Mouse (Mus musculus) right cerebral cortex, postnatal 4 days (tissue): ENCODE data around the gene Rmnd5b.
"Not testable (repeated sequence)": the region's sequence is repeated elsewhere in the genome, so short reads cannot be mapped to it uniquely, and the experiment has no call there.

Experiments used
- DNase-seq: peaks from one replicate; pipeline ENCODE4 v3.0.0-alpha.2; 2022

The Rmnd5b gene

DNA sequence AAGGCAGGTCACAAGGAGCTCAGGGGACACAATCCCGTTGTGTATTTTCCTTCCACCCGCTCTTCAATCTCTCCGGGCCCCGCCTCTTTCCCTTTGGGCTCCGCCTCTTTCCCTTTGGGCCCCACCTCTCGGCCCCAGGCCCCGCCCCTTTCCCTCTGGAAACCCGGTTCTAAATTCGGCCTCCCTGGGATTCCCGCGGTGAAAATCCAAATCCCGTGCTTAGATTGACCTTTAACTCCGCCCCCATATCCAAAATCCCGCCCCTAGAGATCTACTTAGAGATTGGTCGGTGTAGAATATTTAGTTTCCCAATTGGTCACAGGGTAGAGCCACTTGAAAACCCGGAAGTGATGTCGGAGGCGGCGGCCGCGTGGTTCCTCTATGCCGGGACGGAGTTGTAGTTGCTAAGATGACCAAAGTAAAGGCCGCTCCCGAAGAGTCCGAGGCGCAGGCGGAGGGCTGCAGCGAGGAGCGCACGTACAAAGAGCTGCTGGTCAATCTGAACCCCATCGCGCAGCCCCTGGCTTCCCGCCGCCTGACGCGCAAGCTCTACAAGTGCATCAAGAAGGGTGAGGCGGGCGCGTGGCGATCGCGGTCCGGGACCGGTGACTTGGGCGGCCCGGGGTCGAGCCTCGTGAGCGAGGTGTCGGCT is 16.2 kb downstream of the Rmnd5b start, which contains the start of gene Nhp2:
Nhp2 (plus strand) TSS at position 327 of the 652 bp plus-strand sequence.
- peak; percentile 86 for DNase-seq

DNA sequence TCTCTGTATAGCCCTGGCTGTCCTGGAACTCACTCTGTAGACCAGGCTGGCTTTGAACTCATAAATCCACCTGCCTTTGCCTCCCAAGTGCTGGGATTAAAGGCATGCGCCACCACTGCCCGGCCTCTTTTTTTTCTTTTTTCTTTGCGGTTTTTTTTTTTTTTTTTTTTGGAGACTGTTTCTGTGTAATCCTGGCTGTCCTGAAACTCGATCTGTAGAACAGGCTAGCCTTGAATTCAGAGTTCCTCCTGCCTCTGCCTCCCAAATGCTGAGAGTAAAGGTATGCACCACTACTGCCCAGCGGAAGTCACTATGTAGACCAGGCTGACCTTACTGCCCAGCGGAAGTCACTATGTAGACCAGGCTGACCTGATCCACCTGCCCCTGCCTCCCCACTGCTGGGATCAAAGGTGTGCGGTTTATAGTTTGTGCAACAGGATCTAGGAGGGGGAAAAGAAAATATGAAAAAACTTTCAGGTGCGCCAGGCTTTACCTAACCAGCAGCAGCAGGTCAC is 16.7 kb downstream of the Rmnd5b start:
- DNase-seq, result no peak

DNA sequence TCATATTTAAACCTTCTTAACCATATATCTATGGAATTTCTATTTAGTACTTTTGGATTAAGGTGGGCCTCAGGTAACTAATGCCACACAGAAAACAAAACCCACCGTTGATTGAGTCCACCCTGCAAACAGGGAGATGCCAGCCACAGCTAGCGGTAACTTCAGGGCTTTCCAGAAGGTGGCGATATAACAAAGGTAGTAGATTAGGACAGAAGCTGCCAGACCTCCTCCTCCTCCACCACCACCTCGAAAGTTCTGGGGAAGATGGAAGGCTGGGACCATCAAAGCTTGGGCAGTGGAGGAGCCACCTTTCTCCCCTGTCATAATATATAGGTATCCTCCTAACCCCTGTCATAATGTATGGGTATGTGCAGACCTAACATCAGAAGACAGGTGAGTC is 18.0 kb downstream of the Rmnd5b start:
- peak; percentile 48 for DNase-seq

DNA sequence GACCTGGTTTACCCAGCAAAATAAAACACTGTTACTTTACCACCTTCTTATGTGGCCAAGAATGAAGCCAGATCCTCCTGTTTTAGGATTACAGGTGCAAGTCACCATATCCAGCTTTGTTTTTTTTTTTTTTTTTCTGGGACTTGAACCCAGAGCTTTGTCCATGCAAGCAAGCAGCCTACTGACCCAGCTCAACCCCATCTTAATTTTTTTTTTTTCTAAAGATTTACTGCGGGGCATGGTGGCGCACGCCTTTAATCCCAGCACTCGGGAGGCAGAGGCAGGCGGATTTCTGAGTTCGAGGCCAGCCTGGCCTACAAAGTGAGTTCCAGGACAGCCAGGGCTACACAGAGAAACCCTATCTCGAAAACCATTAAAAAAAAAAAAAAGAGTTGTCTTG is 19.6 kb downstream of the Rmnd5b start:
- DNase-seq, result not testable (repeated sequence)

DNA sequence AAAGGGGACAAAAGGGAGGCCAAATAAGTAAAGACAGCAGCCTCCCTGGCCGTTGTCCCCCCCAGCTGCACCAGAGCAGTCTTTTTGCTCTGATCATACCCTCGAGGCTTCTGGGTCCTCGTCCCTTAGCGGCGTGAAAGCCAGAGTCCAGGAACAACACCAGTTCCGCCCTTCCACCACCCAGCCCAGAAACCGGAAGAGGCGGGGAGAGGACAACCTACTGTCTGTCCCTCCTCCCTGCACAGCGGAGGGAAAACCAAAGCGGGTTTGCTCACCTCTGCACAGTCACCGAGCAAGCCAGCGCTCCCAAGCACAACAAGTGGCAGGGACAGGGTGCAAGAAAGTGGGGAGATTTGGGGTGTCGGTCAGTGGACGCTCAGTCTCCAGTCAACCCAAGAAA is 20.1 kb downstream of the Rmnd5b start:
- DNase-seq, result no peak

DNA sequence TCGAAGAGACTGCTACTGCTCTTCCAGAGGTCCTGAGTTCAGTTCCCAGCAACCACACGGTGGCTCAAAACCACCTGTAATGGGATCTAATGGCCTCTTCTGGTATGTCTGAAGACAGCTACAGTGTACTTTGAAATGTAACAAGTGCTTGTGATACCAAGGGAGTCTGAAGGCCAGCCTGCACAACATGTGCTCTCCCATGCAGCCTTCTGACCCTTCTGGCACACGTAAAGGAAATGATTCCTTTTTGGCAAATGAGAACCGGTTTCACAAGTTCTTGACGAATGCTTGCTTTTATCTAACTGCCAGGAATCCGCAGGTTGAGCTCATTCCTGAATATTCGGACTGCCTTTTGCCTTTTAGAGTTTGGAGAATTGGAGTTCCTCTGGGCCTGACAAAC is 20.6 kb downstream of the Rmnd5b start:
- no peak for DNase-seq

DNA sequence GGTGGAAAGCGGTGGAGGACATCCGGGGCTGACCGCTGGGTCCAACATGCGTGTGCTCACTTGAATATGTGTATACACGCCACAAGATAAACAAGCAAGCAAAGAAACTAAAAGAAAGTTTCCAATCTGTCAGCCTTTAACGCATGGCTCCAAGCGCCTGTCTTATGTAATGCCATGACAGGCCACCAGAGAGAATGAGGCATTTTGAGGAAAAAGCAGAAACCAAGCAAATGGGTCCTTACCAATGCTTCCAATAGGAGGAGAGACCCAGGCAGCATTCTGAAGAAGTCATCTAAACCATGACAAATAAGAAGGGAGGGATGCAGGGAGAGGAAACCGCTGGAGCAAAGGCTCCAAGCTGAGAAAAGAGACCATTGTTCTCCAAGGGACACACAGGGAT is 21.4 kb downstream of the Rmnd5b start:
- DNase-seq, result no peak

DNA sequence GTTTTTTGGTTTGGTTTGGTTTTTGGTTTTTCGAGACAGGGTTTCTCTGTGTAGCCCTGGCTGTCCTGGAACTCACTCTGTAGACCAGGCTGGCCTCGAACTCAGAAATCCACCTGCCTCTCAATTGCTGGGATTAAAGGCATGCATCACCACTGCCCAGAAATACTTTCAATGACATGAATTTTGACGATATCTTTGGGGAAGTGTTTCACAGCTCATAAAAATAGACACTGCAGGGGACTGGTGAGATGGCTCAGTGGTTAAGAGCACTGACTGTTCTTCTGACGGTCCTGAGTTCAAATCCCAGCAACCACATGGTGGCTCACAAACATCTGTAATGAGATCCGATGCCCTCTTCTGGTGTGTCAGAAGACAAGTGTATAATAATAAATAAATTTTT is 25.8 kb downstream of the Rmnd5b start:
- DNase-seq, result not testable (repeated sequence)

DNA sequence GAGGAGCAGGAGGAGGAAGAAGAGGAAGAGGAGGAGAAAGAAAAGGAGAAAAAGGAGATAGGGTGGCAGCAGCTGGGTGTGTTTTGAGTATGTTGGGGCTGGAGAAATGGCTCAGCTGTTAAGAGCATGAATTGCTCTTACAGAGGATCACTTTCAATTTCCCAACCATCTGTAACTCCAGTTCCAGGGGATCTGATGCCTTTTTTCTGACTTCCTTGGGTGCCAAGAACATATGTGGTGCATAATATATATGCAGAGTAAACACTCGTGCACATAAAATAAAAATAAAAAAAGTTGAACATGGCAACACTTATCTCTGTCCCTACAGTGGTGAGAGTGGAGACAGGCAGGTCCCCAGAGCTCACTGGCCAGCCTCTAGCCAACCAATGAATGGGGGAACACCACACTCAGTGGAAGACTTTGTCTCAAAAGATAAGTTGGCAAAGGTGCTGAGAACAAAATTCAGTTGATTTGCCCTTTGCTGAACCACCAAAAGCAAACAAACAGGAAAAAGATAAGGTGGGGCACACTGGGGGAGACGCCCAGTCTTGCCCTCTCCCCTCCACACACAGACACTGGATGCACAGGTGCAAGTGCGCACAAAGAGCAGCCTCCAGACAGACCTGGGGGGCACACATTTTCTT is 26.3 kb downstream of the Rmnd5b start:
- no peak for DNase-seq

DNA sequence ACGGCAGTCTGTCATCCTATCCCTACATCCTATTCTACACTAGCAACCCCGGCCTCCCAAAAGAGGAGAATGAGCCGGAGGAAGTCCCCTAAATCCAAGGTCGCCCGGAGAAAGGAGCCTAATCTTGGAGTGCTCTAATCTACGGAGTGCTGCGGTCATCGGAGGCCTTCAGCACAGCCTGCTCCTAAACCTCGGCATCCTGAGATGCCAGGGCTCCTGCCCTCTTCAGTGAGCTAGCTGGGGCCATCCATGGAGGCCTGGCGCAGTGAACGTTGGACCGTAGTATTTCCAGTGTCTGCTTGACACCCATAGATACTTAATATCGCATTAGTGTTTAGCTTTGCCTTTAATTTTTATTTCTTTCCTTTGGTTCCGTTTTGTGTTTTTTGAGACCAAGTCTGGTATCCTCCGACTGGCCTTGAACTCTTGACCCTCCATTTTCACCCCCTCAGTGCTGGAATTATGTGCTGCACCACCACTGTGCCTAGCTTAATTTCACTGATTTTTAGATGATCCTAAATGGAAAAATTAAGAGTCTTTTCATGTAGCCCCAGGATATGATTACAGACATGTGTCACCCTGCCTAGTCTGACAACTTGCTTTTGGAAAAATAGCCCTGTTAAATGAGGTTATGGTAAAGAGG is 28.5 kb downstream of the Rmnd5b start:
- DNase-seq, result no peak

DNA sequence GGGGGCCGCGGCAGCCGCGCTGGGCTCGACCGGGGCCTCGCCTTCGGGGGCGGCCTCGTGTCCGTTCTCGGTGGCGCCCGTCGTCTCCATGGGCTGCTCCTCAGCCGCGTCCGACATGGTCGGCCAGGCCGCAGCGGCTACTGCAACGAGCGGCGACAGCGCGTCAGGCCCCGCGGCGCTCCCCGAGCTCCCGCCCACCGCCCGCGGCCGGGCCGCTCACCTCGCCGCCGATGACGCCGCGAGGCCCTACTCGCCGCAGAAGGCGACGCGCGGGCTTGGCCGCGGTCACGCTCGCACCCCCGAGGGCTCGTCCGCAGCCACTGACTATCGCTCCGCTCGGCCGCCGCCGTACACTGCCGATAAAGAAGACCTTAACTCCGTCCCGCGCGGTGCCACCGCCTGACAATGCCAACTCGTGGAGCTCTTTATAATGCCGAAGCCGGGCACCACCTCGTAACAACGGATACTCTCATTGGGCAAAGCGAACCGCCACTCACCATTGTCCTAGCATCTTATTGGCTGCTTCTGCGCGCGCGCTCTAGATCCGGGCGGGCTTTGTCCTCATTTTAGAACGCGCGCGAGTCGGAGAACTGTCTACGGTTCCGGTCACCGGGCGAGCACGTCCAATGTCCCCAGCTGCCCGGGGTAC is 29.1 kb downstream of the Rmnd5b start, which contains the start of gene Hnrnpab:
Hnrnpab (minus strand) TSS at position 401 of the 649 bp plus-strand sequence.
- DNase-seq, result peak; percentile 94

DNA sequence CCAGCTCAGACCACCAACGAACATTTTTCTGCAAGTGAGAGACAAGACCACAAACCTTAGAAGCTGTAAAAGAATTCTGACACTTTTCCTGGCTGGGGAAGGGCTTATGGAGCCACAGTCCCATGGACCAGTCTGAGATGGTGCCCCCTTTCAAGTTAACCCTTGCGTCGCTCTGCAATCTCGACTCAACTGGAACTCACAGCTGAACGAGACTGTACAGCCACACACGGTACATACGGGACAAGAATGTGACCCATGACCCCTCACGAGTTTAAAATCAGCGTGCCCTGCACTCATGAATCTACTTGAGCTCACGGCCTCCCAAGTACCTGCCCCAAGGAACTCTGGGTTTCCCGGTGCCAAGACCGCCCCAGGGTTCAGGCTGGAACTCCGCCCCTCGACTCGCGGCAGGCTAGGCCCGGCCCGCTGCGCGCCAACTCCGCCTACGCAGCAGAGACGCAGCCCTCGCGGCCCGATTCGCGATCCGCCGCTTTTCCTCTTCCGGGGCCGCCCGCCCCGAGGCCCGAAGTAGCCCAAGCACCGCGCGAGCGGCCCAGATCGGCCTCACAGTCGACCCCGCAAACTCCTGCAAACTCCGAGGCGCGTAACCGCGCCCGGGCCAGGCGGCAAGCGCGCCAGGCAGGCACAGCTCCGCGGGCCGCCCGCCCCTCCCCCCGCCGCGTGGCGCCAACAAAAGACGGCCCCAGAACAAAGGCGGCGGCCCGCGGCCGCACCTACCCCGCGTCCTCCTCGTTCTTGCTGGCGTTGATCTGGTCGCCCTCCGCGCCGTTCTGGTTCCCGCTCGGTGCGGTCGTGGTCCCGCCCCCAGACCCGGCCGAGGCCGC is 29.9 kb downstream of the Rmnd5b start:
- peak; percentile 76 for DNase-seq

DNA sequence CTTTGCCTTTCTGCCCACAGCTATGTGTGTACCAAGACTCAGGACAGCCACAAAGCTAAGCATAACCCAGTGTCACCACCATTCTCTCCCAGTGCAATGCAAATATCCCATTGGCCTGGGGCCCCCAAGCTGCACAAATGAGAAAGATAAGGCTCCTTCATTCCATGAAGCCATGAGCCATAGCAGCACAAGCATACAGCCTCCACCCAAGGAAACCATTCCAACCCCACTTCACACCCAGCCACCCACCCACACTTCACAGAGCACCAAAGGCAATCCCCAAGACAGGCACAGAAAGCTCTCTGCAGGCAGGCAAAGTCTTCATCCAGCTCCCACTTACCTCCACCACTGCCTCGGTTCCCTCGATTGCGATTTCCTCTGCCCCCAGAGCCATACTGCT is 33.4 kb downstream of the Rmnd5b start:
- no peak for DNase-seq

DNA sequence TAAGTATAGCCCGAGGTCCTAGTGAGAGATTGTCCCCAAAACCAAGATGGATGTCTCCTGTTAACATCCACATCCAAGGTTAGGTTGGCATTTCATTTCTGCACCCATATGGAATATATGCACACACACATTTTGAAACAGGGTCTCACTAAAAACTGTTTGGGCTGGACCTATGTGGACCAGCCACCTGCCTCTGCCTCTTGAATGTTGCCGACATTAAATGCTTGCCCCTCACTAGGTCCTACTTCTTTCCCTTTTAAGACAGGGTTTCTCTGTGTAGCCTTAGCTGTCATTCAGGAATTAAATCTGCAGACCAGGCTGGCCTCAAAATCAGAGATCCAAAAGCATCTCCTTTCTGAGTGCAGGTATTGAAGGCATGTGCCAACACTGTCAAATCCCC is 38.1 kb downstream of the Rmnd5b start:
- DNase-seq, result no peak

DNA sequence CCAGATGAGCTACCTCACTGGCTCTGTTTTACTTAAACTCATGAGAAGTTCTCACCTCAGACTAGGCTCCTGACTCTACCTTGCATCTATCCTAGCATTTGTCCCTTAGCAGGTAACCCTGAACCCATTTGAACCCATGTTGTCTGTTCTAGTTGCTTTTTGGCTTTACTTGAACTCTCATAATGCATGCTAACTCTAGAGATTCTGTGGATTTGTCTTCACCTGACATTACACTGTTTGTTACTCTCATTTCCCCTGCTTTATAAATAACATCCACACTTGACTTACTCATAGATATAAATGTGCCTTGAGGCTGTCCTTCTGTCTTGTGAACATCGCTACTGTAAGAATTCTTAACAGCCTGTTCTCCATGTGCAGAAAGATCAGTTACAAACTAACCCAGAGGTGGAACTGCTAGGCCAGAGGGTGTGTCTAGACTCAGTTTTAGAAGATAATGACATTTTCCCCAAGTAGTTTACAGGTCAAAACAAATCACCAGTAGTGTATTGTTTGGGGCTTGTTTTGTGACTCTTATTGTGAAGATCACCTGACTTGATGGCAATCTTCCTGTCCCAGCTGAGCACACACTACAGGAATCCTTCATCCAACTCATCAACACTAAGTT is 40.1 kb downstream of the Rmnd5b start:
- no peak for DNase-seq

DNA sequence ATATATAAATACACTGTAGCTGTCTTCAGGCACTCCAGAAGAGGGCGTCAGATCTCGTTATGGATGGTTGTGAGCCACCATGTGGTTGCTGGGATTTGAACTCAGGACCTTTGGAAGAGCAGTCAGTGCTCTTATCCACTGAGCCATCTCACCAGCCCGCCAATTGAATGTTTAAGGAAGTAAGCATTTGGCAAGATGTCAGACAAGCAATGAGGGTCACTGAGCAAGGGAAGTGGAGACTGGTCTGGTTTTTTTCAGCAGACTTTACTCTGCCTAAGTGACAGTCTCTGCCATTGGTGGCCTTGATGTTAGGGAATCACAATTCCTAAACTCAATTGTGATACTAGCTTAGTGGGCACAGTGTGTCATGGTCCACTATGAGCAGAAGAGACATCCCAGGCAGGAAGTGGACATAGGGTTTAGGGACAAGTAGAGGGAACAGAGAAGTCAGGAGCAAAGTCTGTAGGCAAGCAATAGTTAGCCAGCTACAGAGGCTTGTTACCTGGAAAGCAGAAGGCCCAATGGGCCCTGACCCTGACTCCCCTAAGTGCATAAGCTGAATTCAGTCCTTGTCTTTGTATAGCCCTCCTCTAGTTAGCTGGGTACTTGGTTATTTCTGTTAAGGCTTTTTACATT is 40.9 kb downstream of the Rmnd5b start:
- DNase-seq, result no peak

DNA sequence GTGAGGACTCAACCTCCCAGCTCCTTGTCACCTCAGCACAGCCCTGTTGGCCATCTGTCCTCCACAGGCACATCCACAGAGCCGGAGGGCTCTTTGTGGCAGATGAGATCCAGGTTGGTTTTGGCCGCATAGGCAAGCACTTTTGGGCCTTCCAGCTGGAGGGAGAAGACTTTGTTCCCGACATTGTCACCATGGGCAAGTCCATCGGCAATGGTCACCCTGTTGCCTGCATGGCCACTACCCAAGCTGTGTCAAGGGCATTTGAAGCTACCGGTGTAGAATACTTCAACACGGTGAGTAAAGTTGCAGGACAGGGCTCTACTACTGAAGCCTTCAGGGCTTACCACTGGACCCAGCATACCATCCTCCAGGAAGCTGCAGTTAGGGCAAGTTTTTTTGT is 41.8 kb downstream of the Rmnd5b start:
- no peak for DNase-seq

DNA sequence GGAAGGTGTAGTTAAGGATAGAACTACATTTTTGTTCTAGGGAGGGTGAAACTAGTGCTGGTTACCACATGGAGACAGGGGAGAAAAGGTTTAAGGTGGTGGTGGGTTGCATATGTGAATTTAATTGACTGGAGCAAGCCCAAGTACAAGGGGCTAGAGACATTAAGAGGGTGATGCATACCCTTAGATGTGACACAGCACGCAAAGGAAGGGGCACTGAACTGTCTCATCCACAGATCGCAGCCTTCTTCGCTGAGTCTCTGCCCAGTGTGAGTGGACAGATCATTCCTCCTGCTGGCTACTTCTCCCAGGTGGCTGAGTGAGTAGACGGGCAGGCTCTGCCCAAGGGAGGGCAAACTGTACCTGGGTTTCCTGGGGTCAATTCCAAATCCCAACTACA is 42.3 kb downstream of the Rmnd5b start:
- DNase-seq, result no peak

DNA sequence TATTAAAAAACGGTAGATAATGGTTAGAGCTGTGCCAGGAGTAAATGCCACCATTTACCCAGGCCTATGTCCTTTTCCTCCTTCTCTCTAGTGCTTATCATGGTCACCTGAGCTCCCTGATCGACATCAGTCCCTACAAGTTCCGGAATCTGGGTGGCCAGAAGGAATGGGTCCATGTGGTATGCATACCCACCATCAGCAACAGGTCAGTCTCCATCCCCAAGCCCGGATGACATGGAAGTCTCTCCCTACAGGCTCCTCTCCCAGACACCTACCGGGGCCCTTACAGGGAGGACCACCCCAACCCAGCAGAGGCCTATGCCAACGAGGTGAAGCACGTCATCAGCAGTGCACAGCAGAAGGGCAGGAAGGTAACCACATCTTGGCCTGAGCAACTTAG is 43.8 kb downstream of the Rmnd5b start:
- no peak for DNase-seq

DNA sequence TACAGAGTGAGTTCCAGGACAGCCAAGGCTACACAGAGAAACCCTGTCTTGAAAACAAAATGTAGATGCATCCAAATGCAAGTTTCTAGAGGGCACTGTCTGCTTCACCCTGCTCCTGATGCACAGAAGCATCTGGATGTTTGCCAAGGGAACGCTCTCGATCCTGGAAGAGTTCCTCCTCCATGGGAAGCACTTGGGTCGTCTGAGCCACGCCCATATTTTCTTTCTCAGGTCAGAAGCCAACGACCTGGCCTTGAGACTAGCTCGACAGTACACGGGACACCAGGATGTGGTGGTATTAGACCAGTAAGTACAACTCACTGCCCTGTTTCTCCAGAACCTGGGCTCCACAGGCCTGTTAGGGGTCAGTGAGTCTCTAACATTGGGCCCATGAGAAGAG is 44.5 kb downstream of the Rmnd5b start:
- DNase-seq, result no peak

DNA sequence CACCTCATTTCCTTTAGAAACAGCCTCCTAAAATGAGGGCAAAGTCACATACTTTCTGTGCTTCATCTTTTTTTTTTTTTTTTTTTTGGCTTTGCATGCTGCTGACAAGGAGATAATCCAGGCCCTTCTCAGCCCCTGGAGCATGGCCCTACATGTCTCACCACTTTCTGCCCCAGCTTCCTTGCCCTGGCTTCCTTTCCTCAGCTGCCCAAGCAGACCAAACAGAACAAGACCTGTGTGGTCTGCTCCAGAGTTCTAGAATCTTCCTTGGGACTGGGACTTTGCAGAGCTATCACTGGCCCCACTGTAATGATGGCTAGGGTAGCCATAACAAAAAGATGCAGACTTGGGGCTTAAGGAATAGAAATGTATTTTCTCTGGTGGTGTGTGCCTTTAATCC is 45.7 kb downstream of the Rmnd5b start:
- no peak for DNase-seq

DNA sequence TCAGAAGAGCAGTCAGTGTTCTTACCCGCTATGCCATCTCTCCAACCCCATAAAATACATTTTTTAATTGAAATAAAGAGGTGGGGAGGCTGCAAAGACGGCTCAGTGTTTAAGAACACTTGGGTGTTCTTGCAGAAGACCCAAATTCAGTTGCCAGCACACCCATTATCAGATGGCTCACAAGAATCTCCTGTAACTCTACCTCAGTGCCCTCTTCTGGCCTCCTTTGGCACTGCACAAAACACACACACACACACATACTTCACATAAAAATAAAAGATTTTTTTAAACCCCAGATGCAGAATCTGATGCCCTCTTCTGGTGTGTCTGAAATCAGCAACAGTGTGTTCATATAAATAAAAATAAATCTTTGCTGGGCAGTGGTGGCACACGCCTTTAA is 46.9 kb downstream of the Rmnd5b start:
- no peak for DNase-seq
